Mouse (Mus musculus) G1E (cell line): ENCODE results near the gene Rad54l2.

Source experiments
- CTCF ChIP-seq: IDR thresholded peaks from 2 replicates; pipeline ENCODE4 v1.5.1; 2012; ENCODE audit warnings: low read depth, low read length, inconsistent platforms, mixed read lengths
- GATA1 ChIP-seq: IDR thresholded peaks from 2 replicates; pipeline ENCODE4 v1.6.1; 2012; ENCODE audit warnings: borderline replicate concordance, low read length, inconsistent platforms, mixed read lengths
- GATA2 ChIP-seq: IDR thresholded peaks from 2 replicates; pipeline ENCODE4 v1.6.1; 2012; ENCODE audit warnings: low read depth, low read length, inconsistent platforms, borderline replicate concordance
- POLR2AphosphoS5 ChIP-seq: IDR thresholded peaks from 2 replicates; pipeline ENCODE4 v1.6.1; 2012; ENCODE audit warnings: low read depth, low read length, inconsistent platforms; ENCODE audit not compliant: insufficient replicate concordance
- TAL1 ChIP-seq: conservative IDR thresholded peaks from 2 replicates; pipeline ENCODE4 v1.6.1; 2012; ENCODE audit warnings: low read depth, low read length, inconsistent platforms, mixed read lengths

- no peak for TF ChIP-seq CTCF
- TF ChIP-seq GATA1, result no peak
- TF ChIP-seq POLR2AphosphoS5, result no peak
- TF ChIP-seq TAL1, result no peak
- TF ChIP-seq GATA2, result no peak
These were observed at the start of gene Rad54l2 for GRCm38 (mm10) chr9:106788812-106789321.
